Mouse (Mus musculus) B cell, adult 2 months (primary cell): ENCODE data around the gene Cmbl.
A peak's percentile ranks its signal among the peaks of the same experiment; 100 is the strongest.

Source experiments
- DNase-seq, 2 experiments: peaks; one replicate each; pipeline ENCODE4 v3.0.0; 2022

Gene Cmbl

DNA sequence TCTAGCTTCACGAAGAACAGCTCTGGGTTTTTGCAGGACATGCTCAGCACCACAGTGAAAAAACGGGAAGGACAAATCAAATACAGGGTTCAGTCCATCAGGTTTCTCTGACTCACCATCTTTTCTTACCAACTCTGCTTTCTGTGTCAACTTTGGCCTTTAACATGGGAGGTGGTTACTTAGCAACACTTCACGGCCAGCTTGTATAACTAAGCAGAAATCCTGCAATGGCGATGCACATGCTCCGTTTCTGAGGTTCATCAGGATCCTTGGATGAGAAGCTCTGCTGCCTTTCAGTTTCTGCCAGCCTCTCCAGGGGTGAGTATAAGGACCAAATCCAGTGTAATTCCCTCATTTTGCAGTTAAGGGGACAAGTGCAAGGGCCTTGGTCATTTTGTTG lies at the start of gene Cmbl:
Gene Cmbl, plus strand, starts transcription at position 206 of the 400 bp plus-strand sequence.
- DNase-seq: no peak

DNA sequence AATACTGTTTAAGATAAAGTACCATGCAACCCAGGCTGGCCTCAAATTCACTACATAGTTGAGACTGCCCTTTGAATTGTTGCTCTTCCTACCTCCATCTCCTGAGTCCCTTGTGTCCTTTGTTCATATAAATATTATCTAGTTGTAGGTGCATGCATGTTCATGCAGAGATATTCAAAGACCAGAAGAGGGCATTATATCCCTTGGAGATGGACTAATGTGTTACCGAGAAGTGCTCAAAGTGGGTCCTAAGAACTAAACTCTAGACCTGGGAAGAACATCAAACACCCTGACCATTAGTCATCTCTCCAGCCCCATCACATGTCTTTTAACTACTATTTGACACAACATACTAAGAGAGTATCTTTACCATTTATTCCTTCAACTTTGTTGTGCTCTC lies 48.0 kb upstream of the Cmbl start:
- DNase-seq: no peak

DNA sequence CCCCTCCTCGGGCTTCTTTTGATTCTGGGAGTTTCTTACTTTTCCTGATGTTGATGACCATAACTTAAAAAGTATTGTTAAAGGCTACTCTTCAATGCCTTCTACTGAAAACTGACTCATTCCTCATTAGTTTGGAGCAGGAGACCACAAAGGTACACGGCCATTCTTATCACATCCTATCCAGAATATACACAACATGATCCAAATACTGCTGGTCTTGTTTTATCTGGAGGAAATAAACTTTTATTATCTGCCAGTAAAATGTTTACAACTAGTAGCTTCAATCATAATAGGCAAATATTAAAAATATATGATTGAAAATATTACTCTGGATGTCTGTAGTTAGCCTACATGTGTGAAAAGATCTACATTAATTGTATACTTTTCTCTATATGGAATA lies 46.8 kb upstream of the Cmbl start:
- DNase-seq: no peak

DNA sequence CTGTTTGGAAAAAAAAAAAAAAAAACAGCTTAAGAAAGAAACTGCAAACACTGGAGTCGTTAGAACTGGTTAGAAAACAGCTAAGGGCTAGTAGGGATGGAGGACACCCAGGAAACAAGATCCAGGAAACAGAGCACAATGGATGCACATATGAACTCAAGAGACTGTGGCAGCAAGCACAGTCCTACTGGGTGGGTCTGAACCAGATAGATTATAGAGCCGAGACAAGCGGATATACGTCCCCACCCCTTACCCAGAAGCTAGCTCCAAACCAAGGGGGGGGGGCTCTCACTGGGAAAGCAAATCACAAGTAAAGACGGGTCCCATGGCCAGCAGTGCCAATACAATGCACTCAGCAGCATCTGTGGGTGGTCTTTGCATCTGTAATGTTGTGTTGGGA lies 46.2 kb upstream of the Cmbl start:
- DNase-seq: no peak

DNA sequence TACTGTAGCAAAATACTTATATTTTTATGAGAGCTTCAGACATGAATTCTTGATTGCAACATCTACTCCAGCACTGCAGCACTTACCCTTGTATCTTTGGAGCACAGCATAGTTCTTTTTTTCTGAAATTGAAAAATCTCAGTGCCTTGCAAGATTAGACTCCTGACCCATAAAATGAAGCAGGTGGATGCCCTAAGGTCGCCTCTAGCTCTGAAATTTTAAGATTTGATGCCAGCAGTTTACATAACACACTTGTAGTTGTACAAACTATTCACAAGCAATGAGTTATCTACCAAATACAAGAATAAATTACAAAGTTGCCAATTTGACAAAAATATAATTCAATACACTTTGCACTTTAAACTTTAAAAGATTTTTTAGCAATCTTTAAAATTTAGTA lies 38.7 kb upstream of the Cmbl start:
- DNase-seq: no peak

DNA sequence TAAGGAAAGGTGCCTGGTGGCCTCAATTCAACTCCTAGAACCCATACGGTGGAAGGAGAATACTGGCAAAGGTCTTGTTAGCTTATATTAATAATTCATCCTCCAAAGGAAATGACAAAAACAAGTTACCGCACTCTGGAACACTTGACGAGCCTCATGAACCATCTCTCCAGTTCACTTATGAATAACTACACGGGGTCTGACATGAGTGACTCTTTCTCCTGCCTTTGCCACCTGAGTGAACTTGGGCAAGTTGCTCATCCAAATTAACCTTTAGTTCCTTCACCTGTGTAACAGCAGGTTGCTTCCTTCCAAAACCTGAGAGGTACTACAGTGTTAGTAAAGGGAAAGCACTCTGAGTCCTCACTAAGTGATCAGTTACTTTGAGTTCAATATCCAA lies 36.7 kb upstream of the Cmbl start:
- DNase-seq: no peak

DNA sequence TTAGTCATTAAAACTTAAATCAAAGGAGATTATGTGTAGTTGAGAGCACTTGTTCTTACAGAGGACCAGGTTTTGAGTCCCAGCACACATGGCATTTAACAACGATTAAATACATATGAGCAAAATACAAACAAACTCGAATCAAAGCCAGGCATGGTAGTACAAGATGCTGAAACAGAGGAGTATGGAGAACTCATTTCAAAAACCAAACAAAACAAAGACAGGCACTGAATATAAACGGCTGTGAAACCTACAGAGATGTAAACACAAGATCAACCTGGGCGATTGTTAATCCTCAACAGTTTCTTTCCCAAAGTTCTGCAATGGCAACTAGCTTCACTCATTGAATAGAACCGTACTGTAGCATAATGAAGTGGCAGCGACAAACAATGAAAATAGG lies 36.1 kb upstream of the Cmbl start:
- no peak for DNase-seq

DNA sequence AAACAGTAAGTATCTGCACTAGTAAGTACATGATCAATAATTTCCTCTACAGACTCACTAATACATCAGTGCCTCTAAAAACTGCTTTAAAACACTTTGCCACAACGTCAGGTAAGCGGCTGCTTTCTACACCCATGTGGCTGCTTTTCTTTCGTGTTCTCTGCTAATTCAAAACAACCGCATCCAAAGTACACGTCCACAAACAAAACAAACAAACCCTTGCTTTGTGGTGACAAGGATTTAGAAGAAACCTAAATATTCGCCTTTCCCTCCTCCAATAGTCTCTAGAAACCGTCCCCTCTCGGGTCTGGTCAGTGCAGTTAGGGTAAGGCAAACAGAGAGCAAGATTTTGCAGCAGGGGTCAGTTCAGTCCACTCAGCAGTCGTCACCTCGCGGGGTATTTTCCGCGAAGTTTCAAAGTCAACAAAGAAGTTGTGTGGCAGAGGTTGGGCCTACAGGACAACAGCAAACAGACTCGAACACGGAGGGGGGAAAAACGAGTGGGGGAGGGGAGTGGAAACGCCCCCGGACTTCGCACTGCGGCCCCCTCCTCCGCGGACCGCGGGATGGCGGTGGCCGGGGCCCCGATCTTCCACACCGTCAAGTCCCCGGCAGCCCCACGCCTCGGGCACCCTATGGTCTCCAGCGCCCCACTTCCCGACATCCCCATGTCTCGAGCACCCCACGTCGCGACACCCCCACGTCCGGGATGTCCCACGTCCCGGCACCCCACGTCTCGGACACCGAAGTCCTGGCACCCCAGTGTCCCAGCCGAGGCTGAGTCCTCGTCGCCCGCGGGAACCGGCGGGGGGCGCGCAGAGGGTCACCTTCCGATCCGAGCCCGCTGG lies 35.2 kb upstream of the Cmbl start:
- peak; percentile 50 to 57 for DNase-seq

DNA sequence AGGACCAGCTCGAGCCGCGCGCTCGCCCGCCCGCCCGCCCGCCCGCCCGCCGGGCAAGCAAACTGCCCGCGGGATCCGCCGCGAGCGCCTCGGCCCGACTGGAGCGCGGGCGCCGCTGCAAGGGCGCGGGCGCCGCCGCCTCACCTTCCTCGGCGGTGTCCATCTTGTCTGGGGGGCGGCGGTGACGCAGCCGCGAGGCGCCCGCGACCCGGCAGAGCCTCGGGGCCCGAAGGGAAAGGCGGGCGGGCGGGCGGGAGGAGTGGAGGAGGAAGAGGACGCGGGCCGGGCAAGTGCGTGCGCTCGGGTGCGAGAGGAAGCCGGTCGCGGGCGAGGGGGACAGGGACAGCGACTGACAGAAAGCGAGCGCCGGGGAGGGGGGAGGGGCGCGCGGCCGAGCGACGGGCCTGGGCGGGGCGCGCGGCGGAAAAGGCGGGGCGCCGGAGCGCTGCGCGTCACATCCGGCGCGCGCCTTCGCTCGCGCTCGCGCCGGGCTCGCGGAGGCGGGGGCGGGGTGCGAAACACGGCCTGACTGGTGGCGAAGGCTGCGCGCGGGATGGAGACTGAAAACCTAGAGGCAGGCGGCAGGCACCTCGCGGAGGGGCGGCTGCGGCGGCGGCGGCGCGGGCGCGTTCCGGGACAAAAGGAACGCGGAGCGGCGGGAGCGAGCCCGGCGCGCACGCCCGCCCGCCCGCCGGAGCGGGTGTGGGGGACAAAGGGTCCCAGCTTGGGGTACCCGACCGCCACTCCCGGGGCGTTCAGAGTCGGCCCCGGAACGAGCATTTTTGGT lies 34.3 kb upstream of the Cmbl start, which contains the start of gene March6:
Gene March6, minus strand, starts transcription at position 395 of the 787 bp plus-strand sequence.
- peak; percentile 92 to 94 for DNase-seq

DNA sequence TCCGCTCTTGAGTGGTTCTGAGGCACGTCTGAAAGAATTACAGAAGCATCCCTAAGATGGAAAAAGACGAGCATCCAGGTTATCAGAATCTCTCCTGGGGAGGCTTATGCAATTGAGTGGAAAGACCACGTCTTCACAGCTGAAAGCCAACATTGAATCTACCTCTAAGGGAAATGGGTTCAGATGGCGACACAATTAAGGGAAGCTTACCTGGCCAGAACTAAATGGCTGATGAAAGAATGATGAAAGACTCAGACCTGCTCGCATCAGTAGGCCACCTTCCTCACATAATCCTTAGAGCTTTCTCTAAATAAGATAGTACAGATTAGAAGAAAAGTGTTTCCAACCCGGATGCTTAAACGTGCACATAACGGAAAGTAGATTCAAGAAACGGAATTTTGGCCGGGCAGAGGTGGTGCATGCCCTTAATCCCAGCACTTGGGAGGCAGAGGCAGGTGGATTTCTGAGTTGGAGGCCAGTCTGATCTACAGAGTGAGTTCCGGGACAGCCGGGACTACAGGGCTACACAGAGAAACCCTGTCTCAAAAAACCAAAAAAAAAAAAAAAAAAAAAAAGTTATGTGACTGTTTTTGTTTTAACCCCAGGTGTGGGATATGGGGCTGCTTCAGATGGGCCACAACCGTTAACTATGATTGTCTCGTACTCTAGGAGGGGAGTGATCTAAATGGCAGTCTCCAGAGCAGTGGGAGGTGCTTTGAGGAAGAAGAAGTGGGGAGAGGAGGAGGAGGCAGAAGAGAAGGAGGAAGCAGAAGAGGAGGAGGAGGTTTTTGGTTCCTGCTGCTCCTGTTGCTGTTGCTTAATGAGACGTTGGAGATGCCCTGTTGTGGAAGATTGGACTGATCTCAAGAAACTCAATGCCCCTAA lies 33.5 kb upstream of the Cmbl start:
- no peak for DNase-seq

DNA sequence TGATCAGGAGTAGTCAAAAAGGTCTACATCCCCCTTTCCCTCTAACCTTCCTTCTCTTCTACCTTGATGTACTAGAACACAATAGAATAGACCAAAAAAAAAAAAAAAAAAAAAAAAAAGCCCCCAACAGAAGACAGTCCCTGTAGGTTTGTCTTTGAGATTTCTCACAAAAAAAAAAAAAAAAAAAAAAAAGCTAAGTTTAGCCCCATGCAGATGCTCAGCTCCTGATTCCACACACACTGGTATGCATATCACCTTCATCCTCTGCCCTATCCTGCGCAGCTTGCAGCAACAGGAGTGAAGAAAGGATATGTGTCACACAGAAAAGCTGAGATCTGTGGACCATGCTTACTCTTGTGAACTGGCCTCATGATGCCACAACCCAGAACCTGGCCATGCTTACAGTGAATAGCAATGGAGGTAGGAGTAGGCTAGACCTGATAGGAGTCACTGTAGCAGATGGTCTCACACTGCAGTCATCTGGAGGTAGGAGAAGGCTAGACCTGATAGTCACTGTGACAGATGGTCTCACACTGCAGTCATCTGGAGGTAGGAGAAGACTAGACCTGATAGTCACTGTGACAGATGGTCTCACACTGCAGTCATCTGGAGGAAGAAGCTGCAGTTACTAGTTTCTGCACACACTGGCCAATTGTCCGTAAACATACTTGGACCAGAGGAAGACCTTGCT lies 32.7 kb upstream of the Cmbl start:
- no peak for DNase-seq

DNA sequence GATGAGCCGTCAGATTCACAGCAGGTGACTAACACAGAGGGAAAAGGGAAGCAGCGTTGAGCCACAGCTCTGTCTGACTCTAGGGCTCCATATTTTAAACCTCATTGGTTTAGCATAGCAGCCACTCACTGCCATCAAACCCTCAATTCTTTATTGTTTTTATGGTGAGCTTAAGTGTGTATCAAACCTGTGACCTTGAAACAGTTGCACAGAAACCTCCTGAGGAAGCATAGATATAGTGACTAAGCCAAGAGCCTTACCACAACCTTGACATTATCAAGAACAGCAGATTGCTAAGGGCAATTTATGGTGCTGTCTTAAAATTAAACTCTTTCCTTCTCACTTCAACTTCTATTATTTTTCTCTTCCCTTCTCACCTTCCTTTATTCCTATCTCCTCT lies 31.7 kb upstream of the Cmbl start:
- DNase-seq: no peak

DNA sequence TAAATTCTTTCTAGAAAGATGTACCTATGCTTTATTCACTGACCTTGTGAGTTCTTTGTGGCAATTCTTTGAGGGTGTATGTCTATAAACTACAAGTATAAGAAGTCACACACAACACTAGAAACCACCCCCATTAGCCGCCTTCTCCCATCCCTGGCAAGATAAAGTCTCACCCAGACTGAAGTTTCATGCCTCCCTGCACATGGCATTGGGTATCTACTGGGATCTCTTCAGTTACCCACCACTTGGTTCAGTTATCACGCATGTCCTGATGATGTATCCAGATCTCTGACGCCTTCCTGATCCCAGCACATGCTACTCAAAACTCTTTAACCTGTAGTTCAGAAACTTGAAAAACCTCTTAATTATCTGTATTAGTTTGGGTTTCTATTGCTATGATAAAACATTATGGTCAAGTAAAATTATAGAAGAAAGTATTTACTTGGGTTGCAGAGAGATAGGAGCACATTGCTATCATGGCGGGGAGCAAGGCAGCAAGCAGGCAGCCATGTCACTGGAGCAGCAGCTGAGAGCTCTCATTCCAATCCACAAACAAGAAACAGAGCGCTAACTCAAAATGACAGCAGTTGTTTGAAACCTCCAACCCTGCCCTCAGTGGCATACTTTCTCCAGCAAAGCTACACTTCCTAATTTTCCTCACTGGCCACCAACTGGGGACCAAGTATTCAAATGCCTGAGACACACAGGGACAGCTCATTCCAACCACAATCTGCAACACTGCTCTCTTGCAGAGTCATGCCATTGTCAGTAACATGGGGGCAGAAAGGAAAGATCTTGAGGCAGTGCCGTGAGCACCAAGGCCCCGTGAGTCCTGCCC lies 30.5 kb upstream of the Cmbl start:
- no peak for DNase-seq

DNA sequence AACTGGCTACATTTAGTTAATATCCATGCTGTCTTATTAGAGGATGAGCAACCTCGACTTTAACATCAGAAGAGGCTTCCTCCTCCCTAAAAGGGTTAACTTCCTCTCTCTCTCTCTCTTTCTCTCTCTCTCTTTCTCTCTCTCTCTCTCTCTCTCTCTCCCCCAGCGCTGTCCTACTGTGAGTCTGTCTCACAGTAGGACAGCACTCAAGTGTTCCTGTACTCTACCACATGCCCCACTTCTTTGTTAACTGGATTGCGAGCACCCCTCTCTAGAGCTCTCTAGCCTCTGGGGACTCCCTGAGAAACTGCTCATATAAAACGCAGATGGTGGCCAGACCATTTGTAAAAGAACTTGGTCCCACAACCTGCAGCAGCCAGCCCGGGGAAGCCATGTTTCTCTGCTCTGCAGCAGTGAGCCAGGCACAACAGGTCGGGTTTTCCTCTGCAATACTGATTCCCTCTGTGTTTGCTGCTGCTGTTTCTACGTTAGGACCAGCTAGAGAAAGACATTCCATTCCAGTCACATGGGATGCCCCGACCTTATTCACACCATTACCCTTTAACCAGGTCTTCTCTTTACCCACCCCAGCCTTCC lies 29.8 kb upstream of the Cmbl start:
- no peak for DNase-seq

DNA sequence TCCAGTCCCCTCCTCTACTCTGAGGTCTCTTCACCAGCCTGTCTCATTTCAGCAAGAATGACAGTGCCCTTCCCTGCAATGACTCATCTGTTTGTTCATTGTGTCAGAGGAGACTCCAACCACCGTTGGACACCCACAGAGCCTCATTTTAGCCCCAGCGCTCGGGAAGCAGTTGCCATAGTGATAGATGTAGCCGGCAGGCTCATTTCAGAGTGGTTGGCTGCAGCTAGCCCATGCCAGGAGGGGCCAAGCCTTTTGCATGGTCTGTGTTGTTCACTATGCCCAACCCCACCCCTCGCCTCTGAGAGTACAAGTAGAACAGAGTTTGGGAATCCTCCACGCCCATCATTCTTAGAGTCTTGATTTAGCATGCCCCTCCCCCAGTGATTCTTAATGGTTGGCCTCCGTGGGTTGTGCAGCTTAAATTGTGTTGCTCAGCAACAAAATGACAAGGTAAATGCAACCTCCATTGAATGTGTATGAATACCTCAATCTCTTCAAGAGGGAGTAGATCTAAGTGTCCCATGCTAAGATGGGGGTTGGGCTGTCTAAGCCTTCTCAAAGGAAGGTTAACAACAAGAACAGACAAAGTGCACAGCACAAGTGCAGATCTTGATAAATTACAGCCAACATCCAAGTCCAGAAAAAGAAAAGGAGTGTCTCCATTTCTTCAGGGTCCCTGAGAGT lies 29.0 kb upstream of the Cmbl start:
- no peak for DNase-seq

DNA sequence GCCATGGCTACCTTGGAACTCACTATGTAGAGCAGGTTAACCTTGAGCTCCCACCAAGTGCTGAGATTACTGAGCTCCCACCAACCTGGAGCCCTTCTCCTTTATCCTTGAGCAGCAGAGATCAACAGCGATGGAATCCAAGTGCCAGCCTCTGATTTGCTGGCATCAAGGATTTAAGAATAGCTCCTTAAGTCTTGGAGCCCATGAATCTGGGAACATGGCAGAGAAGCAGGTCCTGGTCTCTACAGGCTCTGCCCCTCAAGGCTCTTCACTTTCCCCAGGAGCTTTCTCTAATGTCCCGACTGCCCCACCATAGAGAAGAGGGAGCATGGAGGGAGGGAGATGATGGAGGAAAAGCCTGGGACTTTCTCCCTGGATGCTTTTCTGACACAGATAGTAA lies 27.5 kb upstream of the Cmbl start:
- no peak for DNase-seq

DNA sequence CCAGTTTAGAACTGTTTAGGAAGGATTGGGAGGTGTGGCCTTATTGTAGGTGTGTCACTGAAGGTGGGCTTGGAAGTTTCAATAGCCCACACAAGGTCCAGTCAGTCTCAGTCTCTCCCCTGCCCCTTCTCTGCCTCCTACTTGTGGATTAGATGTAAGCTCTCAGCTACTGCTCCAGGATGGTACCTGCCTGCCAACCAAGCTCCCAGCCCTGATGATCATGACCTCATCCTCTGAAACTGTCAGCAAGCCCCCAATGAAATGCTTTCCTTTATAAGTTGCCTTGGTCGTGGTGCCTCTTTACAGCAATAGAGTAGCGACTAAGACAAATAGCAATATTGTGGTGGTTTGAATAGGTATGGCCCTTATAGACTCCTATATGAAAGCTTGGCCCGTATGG lies 26.8 kb upstream of the Cmbl start:
- DNase-seq: no peak

DNA sequence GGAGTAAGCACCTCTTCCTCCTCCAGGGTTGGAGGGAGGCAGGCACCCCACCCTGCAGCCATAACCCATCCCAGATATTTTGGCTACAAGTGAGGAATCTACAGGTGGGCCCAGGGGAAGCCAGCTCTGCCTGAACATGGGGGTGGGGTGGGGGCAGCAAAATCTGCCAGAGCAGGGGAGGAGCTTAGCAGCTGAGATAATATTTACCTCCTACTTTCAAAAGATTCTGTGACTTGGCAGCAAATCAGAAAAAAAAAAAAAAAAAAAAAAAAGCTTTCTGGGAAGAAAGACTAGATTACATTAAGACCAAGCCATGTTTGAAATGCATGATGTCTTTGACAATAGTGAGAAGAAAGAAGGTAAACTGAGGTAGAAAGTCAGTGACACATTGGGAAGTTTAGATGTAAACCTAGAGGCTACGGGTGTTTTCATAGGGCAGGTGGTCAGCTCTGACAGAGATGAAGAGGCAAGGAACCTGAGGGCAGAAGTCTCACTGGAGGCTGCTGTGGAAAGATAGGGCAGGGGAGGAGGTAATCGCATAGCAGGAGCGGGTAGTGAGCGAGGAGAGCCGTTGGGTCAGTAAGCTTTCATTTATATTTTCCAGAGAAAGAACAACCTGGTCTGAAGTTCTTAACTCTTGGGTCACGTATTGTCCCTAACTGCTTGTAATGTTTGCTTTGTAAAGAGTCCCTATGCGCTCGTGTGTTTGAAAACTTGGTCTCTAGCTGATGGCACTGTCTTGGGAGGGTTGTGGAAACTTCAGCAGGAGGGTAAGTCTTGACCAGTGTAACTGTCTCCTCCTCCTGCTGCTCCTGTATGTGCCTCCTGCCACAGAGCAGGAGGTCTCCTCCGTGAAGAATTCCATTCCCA lies 25.3 kb upstream of the Cmbl start:
- no peak for DNase-seq

DNA sequence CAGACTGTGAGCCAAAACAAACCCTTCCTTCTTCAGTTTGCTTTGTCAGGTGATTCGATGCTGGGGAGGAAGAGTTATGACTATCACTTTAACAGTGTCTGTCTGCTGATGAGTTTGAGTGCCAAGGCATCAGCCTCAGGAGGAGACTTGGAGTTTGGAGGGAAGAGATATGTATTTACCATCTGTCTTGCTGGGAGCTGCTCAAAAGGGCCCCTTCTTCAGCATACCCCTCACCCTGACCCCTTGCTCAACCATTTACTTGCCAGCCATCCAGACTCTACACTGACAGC lies 24.7 kb upstream of the Cmbl start:
- DNase-seq: no peak
